Mouse (Mus musculus) stomach, postnatal 0 days (tissue): ENCODE data around the gene Gpnmb. TPM values are rescaled to one million over a fixed set of nuclear protein-coding genes. Genes with fewer than 3 reads are reported as not detected.

Experiments used
- ATAC-seq: fragments of 200-750 bp; cut with Nextera tagmentation; 2 replicates; pipeline ENCODE4 v1.8.0; 2017; ENCODE audit not compliant: low FRiP score, low TSS enrichment
- DNase-seq: peaks from one replicate; pipeline ENCODE4 v3.0.0-alpha.2; 2016; ENCODE audit warnings: low spot score
- H3K27ac ChIP-seq: fragments of 300-500 bp; sonication (generic); replicated peaks from 2 replicates; pipeline ENCODE4 v1.5.1; 2014; ENCODE audit warnings: mild to moderate bottlenecking, control low read depth
- H3K27me3 ChIP-seq: fragments of 300-500 bp; sonication (generic); 2 replicates; pipeline ENCODE4 v1.6.1; 2014; ENCODE audit warnings: low read length; ENCODE audit not compliant: control insufficient read depth, insufficient read depth
- H3K36me3 ChIP-seq: fragments of 300-500 bp; sonication (generic); 2 replicates; pipeline ENCODE4 v1.6.1; 2014; ENCODE audit warnings: low read length, mixed read lengths; ENCODE audit not compliant: control insufficient read depth, insufficient read depth
- H3K4me1 ChIP-seq: fragments of 300-500 bp; sonication (generic); replicated peaks from 2 replicates; pipeline ENCODE4 v1.6.1; 2014; ENCODE audit warnings: antibody characterized with exemption; ENCODE audit not compliant: control insufficient read depth, insufficient read depth
- H3K4me2 ChIP-seq: fragments of 300-500 bp; sonication (generic); replicated peaks from 2 replicates; pipeline ENCODE4 v1.6.1; 2014; ENCODE audit warnings: low read depth, mild to moderate bottlenecking, control low read depth, moderate library complexity
- H3K4me3 ChIP-seq: fragments of 300-500 bp; sonication (generic); 2 replicates; pipeline ENCODE4 v1.5.1; 2014; ENCODE audit warnings: low read depth, low read length, control low read depth
- H3K9ac ChIP-seq: fragments of 300-500 bp; sonication (generic); 2 replicates; pipeline ENCODE4 v1.6.1; 2014; ENCODE audit warnings: mild to moderate bottlenecking, low read length, control low read depth, mixed read lengths
- H3K9me3 ChIP-seq: fragments of 300-500 bp; sonication (generic); 2 replicates; pipeline ENCODE4 v1.6.1; 2016; ENCODE audit warnings: low read length; ENCODE audit not compliant: control insufficient read depth
- CTCF ChIP-seq: IDR thresholded peaks from 2 replicates; pipeline ENCODE4 v1.5.1; 2016; ENCODE audit warnings: antibody characterized with exemption, low read depth, mild to moderate bottlenecking, moderate library complexity
- EP300 ChIP-seq: optimal IDR thresholded peaks from 2 replicates; pipeline ENCODE3; 2016; ENCODE audit warnings: antibody characterized with exemption
- WGBS: fragments of 180-500 bp; shearing (Covaris S2); extraction: QIAGEN DNeasy Blood & Tissue Kit; methylation state at CpG from one replicate; pipeline ENCODE4 v1.1.7; 2014; 5-methylcytosine and 5-hydroxymethylcytosine counted together
- polyA plus RNA-seq: library from polyadenylated mRNA; unstranded; fragments of >200 nt; fragmentation: Nextera tagmentation; extraction: Ambion mirVana; gene quantifications from 2 replicates; pipeline ENCODE4 v1.2.1, GENCODE M21; 2015

The Gpnmb gene
- polyA plus RNA-seq, 1 experiment from 2014 or later = 2.1 TPM

DNA sequence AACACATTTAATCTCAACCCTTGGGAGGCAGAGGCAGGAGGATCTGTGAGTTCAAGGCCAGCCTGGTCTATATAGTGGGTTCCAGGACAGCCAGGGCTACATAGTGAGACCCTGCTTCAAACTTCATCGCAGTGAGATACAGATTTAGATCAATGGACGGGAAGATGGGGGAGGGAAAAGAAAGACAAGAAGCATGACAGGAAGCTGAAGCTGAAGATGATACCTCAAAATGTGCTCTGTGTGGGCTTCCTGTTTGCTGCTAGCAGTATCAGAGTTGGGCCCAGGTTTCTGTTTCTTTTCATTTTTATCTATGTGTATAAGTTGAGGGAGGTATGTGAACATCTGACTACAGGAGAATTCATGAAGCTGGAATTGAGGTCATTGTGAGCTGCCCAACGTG is 22.9 kb upstream of the Gpnmb start:
- no peak for TF ChIP-seq CTCF
- TF ChIP-seq EP300 = no peak
- H3K27ac ChIP-seq = no peak overlapping the region
- no peak for ATAC-seq

DNA sequence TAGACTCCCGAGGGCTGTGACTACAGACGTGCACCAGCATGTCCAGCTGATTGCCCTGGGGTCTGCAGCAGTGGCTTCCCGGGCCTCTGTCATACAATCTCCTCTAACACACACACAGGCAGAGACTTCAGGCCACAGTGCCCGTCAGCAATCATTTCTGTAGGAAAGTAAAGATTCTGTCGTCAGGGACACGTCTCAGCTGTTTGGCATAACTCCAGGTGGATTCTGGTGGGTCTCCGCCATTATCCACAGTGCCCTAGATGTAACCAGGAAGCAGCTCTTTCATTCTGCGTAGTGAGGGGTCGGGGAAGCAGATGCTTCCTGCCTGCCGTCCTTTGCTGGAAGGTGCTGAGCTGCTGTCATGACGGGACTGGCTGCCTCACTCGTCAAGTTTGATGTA is 19.2 kb upstream of the Gpnmb start:
- no peak overlapping the region for H3K4me3 ChIP-seq
- H3K9ac ChIP-seq = no peak overlapping the region
- TF ChIP-seq EP300 = no peak
- no peak for TF ChIP-seq CTCF
- no peak overlapping the region for H3K27ac ChIP-seq
- no peaks in the 10 kb centered on the region for H3K27me3 ChIP-seq
- ATAC-seq (no peak), DNase-seq (no peak)
- H3K4me2 ChIP-seq = no peak overlapping the region
- no peaks in the 10 kb centered on the region for H3K9me3 ChIP-seq
- 43% methylated on average over 12 of the region's 12 CpGs for WGBS
- H3K36me3 ChIP-seq = no peaks in the 10 kb centered on the region
- no peaks in the 10 kb centered on the region for H3K4me1 ChIP-seq

More for the DNA sequence above, 22.9 kb upstream of the Gpnmb start:
- H3K4me2 ChIP-seq = no peak overlapping the region
- H3K4me1 ChIP-seq = no peaks in the 10 kb centered on the region
- no peak overlapping the region for H3K9ac ChIP-seq
- H3K36me3 ChIP-seq = no peaks in the 10 kb centered on the region
- H3K9me3 ChIP-seq = no peaks in the 10 kb centered on the region
- H3K4me3 ChIP-seq = no peak overlapping the region
- 91% methylated on average over 3 of the region's 3 CpGs for WGBS
- no peaks in the 10 kb centered on the region for H3K27me3 ChIP-seq
- DNase-seq = no peak

DNA sequence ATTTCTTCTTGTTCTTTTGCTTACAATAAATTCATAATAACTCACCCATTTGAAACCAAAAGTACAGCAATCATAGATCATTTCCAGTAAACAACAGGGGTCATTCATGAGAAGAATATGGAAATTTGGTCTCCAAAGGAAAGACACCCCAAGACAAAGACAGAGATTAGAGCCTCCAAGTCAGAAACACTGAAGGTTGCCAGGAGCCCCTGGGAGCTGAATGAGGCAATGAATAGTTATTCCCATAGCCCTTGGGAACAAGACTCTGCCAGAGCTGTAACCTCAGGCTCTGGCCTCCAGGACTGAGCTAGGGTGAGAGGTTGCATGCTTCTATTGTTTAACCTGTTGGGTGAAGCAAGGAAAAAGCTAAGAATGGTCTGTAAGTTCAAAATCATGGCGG is 17.0 kb upstream of the Gpnmb start:
- H3K9ac ChIP-seq = no peak overlapping the region
- no peaks in the 10 kb centered on the region for H3K36me3 ChIP-seq
- H3K27me3 ChIP-seq = no peaks in the 10 kb centered on the region
- TF ChIP-seq CTCF (no peak), EP300 (no peak)
- ATAC-seq (no peak), DNase-seq (no peak)
- no peak overlapping the region for H3K4me3 ChIP-seq
- WGBS = 93% methylated on average over 1 of the region's 1 CpGs
- H3K4me1 ChIP-seq = no peaks in the 10 kb centered on the region
- H3K9me3 ChIP-seq = no peaks in the 10 kb centered on the region
- no peak overlapping the region for H3K27ac ChIP-seq
- H3K4me2 ChIP-seq = no peak overlapping the region

DNA sequence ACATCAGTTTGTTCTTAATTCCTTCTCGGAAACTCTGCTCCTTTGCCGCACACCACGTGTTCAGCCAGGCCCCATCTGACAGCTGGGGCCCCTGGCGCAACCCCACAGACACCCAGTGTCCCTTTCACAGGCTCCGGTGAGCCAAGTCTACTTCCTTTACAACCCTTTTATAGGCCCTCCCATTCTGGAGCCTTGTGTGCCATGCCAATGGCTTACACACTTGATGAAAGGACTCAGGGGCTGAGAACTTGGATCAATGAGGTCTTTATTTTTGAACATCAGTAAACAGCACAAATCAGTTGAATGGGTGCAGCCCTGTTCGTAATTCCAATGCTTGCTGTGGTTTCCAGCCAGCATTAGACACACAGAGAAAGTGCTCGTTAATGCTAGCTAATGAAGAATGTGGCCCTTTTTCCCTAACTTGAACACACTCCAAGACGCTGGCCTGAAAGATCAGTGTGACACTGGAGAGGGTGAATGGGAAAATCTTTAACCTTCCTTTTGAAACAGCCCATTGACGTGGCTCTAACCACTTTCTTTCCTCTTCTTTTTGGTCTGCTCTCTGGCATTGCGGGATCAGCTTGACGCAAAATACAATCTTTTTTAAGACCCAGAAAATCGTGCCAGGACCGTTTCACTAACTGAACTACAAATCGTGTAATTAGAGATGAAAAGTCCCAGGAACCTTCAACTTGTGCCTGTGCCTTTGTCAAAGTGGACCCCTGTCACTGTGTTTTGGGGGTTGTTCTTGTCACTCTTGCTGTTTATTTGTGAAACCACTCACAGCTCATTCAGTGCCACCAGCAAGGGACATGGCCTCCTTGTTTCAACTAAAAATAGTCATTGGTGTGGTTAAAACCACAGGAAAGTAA is 15.0 kb upstream of the Gpnmb start:
- H3K4me2 ChIP-seq = no peak overlapping the region
- TF ChIP-seq CTCF (no peak), EP300 (no peak)
- 76% methylated on average over 14 of the region's 14 CpGs for WGBS
- no peaks in the 10 kb centered on the region for H3K9me3 ChIP-seq
- H3K4me1 ChIP-seq = no peaks in the 10 kb centered on the region
- no peak overlapping the region for H3K4me3 ChIP-seq
- H3K36me3 ChIP-seq = no peaks in the 10 kb centered on the region
- H3K9ac ChIP-seq = no peak overlapping the region
- ATAC-seq (no peak), DNase-seq (no peak)
- H3K27me3 ChIP-seq = no peaks in the 10 kb centered on the region
- H3K27ac ChIP-seq = no peak overlapping the region

DNA sequence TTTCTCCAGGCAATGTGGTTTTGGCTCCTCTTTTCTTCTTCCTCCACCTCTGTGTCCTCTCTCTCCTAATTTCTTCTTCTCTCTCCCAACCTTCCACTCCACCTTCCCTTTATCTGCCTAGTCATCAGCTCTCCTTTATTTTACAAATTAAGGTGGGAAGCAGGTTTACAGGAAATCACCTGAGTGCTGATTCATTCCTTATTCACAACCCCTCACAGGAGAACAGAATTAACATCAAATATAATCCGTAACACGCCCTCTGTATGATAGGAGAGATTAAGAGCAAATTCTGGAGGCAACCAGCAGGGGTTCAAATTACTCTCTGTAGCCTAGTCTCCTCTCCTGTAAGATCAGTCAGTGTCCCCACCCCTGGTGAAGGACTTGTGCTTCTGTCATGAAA is 14.0 kb upstream of the Gpnmb start:
- Histone ChIP-seq H3K4me1 (no peaks in the 10 kb centered on the region), H3K9ac (no peak overlapping the region), H3K9me3 (no peaks in the 10 kb centered on the region), H3K27me3 (no peaks in the 10 kb centered on the region), H3K36me3 (no peaks in the 10 kb centered on the region), H3K4me2 (no peak overlapping the region), H3K27ac (no peak overlapping the region), H3K4me3 (no peak overlapping the region)
- ATAC-seq (no peak), DNase-seq (no peak)
- no peak for TF ChIP-seq EP300
- no peak for TF ChIP-seq CTCF
- 53% methylated on average over 2 of the region's 2 CpGs for WGBS

DNA sequence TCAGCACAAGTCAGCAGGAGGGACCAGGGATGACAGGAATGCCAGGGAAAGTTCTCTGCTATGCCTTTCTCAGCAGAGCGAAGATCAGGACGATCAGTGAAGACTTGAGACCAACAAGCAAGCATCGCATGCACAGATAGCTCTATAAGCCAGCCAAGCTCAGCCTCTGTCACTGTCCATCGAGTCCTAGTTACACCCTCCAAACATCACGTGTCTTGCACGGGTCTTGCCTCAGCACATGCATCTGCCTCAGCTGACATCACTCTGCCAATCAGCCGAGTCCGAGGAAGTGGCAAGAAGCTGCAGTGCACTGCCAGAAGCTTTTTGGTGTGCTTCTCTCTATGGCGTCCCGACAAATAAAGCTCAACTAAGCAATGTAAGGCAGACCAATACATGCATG is 13.0 kb upstream of the Gpnmb start:
- WGBS = 74% methylated on average over 10 of the region's 10 CpGs
- ATAC-seq = no peak

More for the DNA sequence above, 13.0 kb upstream of the Gpnmb start:
- DNase-seq = no peak
- Histone ChIP-seq H3K4me1 (no peaks in the 10 kb centered on the region), H3K27me3 (no peaks in the 10 kb centered on the region), H3K36me3 (no peaks in the 10 kb centered on the region), H3K9ac (no peak overlapping the region), H3K9me3 (no peaks in the 10 kb centered on the region), H3K4me2 (no peak overlapping the region), H3K27ac (no peak overlapping the region), H3K4me3 (no peak overlapping the region)
- TF ChIP-seq CTCF = no peak
- no peak for TF ChIP-seq EP300
